Mouse (Mus musculus): ENCODE results near the gene Bloc1s4.

DNA sequence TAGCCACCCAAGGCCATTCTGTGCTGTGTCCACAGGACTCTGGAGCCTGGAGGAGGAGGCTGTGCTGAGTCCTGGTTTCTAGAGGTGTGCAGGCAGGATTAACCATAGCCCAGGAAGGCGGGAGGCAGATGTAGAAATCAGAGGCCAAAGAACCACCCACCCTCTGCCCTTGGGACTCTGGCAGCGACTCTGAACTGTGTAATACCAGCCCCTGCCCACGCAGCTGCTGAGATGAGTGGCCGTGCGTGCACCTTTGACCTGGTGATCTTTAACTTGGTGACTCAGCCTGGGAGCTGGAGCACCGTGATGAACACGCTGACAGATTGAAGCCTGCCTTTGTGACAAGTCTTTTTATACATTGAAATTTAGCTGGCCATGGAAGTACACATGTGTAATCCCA, 24.2 kb downstream of the Bloc1s4 start:
- TF ChIP-seq CTCF (IDR thresholded peaks at IDR 0.05) (no peak), EP300 (IDR thresholded peaks at IDR 0.05; ENCODE audit: insufficient read depth, low read depth, low read length) (no peak), POLR2A (IDR thresholded peaks at IDR 0.05; ENCODE audit: insufficient read depth, low read depth, low read length) (no peak)

All from heart, adult 2 months (tissue).